Mouse (Mus musculus) right cerebral cortex, postnatal 14 days (tissue): ENCODE measurements at regions not wholly inside any gene's neighbourhood (a gene's known extent, or its start where the extent isn't known, plus 50 kb on each side); places are given as distances from the start of the nearest gene placed in this dataset.
A peak's percentile ranks its signal among the peaks of the same experiment; 100 is the strongest.

Experiments
- DNase-seq: peaks from one replicate; pipeline ENCODE4 v3.0.0; 2022

- DNase-seq: peak; percentile 9
These were observed 786.7 kb upstream of the Brinp3 start for GRCm38 (mm10) chr1:145707901-145708300.
